Mouse (Mus musculus): Measurements from ENCODE around the gene Entpd7.

Gene Entpd7

DNA sequence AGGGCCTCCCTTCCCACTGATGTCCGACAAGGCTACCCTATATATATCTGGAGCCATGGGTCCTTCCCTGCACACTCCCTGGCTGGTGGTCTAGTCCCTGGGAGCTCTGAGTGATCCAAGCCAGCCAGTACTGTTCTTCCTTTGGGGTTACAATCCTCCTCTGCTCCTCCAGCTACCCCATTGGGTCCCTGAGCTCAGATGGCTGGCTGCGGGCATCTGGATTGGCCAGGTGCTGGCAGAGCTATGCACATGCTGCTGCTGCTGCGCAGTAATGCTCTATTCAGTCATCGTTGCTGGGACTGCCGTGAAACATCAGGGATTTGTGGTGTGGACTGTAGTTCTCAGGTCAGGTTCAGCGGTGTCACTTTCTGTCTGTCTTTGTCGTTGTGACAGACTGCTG, 35.3 kb downstream of the Entpd7 start:
- no peak for DNase-seq (ENCODE audit: low spot score)

DNA sequence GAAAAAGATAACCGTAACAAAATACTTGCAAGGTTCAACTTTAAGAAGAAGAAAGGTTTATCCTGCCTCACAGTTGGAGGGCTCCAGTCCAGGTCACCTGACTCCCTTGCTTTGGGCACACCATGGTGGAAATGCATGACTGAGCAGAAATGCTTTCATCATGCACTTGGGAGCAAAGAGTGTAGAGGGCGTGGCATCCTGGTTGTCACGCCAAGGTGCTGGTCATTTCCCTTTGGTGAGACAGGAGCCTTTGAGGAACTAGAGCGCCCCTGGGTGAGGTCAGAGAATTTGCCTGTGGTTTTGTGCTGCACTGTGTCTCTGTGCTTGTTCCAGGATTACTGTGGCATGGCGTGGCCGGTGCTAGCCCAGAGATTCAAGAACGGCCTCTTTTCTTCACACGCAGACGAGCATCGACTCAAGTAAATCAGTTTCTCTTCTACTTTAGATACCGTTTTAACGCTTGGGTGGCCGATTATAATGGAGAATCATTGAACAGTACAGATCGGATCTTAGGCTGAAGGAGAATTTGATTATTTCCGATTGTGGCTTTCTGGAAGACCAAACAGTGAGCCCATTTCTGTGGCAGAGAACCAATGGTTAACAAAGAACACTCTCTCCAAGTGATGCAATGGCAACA, 37.2 kb downstream of the Entpd7 start:
- no peak for DNase-seq (ENCODE audit: low spot score)

DNA sequence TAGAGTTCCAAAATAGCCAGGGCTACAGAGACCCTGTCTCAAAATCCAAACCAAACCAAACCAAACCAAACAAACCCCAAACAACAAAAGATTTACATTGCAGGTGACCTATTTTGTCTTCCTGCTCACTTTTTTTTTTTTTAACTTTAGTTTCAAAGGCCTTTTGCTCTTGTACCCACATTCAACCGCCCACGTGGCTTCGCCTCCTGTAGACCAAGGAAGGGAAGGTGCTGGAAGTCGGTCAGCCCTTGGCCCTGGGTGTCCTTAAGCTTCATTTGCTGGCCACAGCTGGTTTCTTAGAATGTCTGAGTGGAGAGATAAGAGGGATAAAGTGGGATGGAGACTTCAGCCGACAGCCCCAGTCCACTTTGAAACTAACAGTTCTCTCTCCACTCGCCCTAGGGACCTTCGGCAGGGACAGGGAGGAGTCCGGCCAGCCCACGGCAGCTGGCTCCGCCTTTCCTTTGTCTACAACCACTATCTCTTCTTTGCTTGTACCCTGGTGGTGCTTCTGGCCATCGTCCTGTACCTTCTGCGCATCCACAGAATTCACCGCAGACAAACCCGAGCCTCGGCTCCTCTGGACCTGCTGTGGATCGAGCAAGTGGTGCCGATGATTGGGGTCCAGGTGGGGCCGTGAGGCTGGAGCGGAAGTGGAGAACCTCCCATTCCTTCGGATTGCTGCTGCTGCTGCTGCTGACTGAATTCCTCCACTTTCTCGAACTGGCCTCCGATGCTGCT, 40.0 kb downstream of the Entpd7 start:
- DNase-seq (ENCODE audit: low spot score), result no peak

DNA sequence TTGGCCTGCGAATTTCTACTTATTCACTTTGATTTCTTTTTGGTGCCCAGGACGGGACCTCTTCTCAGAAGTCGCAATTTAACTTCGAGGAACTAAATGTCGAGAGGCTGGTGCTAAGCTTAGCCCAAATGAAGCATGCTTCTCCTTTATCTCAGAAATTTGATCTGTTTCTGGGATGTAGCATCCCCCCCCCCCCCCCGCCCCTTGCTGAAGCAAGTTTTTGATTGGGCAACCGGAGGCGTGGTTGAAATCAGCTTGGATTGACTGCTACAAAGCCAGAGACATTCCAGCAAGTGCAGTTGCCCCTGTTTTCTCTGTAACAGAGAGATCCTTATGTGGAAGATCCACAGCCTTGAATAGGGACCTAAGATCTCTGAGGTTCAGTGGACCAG, 40.6 kb downstream of the Entpd7 start:
- DNase-seq (ENCODE audit: low spot score), result no peak

DNA sequence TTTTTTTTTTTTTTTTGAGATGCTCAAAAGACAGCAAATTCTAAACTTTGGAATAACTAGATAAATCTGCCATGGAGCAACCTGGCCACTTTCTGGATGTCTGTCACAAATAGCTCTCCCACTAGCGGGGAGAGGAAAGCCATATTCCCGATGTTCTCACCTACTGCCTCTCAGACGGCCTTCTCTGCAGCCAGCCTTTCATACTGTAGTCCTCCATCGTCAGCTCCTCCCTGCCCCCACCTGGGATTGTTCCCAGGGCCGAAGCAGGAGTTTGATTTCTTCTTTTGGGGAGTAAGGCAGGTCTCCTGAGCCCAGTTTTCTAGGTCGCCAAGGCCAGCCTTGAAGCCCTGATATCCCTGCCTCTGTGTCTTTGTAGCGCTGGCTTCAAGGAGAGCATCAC, 41.7 kb downstream of the Entpd7 start:
- no peak for DNase-seq (ENCODE audit: low spot score)

DNA sequence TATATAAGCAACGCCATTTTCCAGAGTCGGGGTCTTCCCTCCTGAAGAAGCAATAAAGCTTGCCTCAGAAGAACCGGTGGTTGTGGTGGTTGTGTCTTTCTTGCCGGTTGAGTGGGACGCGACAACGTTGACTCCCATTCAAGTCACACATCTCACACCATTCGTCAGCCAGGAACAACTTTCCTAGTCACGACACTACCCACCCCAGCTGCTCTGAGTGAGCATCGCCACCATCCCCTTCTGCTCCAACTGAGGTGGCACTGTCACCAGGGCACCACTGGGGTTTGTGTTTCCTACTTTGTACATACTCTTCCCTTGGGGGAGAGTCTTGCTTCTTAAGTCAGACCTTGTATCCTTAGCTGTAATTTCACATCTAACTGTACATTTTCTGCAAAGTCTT, 48.9 kb downstream of the Entpd7 start:
- no peak for DNase-seq (ENCODE audit: low spot score)

DNA sequence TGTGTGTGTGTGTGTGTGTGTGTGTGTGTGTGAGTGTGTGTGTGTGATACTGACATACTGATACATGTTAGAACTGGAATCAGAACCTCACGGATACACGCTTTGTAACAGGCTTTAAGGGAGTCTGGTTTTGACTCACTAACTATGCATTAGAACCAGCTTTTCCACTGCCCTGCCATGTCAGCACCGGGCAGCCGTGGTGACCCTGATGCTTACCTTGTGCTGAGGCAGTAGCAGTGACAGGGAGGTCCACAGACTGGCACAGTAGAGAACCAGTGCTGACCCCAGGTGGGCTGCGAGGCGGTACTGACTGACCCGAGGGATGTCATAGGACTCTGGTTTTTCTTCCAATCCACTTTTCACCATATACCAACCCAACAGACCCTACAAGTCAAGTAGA, 53.9 kb downstream of the Entpd7 start:
- no peak for DNase-seq (ENCODE audit: low spot score)

DNA sequence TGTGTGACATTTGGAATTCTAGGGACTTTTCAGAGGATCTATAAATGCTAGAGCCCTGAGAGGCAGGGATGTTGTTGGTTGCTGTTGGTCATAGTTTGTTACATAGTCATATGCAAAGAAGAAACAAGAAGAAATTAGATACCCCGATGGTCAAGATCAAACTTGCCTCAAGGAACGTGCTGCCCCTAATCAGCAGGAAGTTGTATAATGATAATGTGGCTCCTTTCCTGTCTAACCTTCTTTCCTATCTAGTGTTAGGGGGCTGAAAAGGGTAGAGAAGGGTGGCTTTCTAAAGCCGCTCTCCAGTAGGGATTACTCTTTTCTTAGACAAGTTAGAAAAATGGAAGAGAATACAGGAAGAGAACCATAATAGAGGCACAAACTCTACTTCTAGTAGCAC, 56.3 kb downstream of the Entpd7 start:
- no peak for DNase-seq (ENCODE audit: low spot score)

DNA sequence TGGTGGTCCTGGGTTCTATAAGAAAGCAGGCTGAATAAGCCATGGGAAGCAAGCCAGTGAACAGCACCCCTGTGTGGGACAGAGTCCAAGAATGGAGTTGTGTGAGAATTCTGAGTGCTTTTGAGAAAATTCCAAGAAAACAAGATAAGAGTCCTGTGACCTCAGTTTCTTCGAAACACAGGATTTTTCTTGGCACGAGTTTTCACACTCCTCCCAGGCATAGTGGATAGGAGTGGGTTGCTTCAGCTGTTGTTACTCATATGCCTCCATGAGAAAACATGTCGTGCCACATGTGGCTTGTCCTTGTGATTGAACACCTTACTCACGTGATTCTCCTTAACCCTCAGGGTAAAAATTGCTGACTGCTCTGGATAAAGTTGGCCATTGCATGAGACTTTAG, 58.4 kb downstream of the Entpd7 start:
- no peak for DNase-seq (ENCODE audit: low spot score)

DNA sequence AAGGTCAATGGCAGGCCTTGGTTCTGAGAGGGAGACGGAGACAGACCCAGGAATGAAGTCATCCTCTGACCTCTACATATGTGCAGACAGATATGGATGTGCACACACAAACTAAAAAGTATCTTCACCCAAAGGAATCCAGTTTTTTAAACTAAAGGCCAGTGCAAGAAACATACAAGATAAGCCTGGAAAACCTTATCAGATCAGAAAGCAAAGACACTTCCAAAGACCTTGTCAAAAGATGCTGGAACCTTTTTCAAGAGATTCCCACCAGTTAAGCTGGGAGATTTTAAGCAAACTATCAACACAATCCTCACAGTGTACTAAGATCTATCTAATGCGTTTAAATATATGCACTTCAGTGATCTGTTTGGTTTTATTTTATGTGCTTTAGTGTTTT, 60.5 kb downstream of the Entpd7 start:
- DNase-seq (ENCODE audit: low spot score), result no peak

DNA sequence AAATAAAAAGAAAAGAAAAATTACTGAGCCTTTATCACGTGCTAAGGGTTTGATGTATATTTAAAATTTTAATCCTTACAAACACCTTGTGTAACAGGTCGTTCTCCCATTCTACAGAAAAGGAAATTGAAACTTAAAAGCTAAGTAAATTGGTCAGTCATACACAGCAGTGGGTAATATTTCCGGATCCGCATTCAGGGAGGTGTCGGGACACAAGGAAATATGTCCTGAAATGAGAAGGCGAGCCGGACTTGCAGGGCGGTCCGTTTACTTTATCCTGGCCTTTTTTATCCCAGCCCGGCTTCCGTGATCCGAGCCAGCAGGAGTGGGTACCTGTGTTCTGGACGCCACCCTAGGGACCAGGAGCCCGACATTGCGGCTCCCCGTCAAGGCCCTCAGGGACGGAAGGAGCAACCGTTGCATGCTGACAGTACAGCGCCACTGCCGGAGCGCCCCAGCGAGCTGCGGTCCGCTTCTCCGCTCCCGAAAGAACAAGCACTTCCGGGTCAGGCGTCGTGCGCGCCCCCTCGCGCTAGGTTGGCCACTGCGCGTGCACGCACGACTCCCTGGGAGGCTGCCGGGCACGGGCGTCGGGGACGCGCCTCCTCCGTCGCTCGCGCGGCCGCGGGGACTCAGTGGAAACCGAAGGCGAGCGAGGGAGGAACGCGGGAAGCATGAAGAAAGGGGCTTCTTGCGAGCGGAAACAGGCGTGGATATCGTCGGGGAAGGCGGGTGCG, 63.2 kb downstream of the Entpd7 start, which contains the start of the genes Cutc and Cox15:
Gene Cutc (plus strand): TSS at position 508 of the 737 bp plus-strand sequence.
Gene Cox15 (minus strand): TSS at position 512 of the 737 bp plus-strand sequence.
- DNase-seq (ENCODE audit: low spot score), result peak; percentile 98

DNA sequence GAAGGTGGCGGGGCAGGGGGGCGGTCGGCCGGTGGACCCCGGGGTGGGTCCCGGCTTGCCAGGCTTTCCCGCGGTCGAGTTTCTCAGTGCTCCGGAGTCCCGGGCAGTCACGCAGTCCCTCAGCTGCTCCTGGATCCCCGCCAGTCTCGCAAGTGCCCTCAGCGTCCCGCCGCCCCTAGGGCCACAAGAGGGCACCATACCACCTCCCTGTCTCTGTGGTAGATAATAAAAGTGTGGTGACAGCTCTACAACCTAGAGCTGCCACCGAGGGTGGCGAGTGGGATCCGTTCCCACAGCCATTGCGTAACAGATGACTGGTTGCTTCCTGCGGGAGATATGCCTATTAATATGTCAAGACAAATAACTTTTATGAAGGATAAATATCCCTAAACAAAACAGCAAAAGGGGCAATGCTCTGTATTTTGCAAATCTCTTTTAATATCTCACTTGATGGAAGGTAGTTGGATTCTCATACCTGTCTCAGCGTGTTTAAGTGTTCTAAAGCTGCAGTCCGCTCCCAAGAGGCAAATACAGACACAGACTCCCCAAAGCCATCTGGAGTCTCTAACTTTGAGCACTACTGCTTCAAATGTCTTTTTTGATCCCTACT, 63.9 kb downstream of the Entpd7 start:
- DNase-seq (ENCODE audit: low spot score), result peak; percentile 89

DNA sequence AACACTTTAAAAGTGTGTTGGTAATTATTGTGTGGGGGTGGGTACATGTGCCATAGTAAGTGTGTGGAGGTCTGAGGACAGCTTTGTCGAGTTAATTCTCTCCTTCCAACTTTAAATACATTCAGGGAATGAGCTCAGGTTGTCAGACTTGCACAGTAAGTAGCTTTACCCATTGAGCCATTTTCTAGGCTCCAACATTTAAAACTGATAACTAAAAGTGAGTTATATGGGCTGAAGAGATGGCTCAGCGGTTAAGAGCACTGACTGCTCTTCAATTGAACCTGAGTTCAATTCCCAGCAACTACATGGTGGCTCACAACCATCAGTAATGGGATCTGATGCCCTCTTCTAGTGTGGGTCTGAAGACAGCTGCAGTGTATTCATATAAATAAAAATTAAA, 64.8 kb downstream of the Entpd7 start:
- no peak for DNase-seq (ENCODE audit: low spot score)

DNA sequence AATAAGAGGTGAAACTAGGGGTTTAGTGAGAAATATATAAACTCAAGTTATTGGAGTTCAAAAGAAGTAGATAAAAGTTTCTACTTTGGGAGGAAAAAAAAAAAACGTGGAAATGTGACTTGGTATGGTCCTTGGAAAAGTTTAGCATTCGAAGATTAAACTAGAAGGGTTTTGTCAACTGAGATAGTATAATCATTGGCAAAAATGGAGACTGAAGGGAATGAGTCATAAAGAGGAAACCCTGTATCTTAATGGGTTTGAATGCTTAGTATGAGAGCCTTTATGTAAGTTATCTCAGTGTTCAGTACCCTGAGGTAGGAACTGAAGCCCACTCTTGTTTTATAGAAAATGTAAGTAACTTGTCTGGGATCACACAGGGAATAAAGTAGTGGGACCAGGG, 65.4 kb downstream of the Entpd7 start:
- DNase-seq (ENCODE audit: low spot score), result no peak

DNA sequence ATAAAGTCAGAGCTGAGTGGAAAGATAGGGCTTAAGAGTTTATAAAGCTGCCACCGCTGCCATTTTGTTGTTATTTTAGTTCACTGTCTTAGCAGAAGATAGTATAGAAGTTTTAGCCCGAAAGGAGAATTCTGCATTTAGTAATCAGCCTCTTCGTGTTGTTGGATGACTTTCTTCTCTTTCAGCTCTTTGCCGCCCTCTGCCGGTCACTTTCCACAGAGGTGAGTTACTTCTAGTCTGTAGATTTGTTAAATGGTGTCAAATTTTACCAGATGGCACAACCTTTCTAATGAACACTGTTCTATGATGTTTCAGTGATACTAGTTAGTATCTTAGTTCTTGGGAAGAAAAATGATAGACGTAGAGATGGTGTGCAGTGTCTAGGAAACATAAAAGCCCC, 71.0 kb downstream of the Entpd7 start:
- DNase-seq (ENCODE audit: low spot score), result peak; percentile 69

DNA sequence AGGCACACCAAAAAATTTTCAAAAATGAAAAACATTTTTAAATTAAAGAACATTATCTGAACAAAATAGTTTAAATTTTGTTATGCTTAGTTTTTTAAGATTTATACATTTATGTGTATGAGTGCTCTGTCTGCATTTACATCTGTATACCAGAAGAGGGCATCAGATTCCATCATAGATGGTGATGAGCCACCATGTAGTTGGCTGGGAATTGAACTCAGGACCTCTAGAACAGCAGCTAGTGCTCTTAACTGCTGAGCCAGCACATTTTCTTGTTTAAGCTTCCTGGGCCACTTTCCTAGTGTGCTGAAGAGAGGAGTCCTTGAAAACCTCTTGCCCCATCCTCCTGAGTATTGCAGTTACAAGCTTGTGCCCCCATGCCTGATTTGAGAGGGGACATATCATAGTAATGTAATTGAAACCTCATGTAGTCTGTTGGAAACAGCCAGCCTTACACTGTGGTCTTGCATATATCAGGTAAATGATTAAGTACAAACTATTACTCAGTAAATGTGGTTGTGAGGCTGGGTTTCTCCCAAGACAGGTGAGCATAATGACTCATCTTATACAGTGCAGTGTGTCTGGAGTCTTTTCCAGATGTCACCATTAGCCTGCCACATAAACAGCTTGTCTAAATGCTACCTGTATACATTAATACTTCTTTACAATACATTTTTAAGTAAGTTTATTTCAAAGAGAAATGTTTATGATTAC, 72.2 kb downstream of the Entpd7 start:
- no peak for DNase-seq (ENCODE audit: low spot score)

DNA sequence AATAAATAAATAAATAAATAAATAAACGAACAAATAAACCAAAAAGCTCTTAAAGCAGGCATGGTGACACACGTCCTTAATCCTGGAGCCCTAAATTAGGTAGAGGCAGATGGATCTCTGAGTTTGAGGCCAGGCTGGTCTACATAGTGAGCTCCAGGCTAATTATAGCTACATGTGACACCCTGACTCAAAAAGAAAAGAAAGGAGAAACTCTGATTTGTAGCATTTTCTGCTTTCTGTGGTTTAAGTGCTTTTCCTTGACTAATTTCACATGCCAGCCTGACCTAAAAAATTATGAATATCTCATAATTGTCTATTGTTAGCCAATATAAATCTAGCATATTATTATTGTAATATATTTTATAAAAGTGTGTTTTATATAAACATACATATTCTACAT, 72.9 kb downstream of the Entpd7 start:
- no peak for DNase-seq (ENCODE audit: low spot score)

DNA sequence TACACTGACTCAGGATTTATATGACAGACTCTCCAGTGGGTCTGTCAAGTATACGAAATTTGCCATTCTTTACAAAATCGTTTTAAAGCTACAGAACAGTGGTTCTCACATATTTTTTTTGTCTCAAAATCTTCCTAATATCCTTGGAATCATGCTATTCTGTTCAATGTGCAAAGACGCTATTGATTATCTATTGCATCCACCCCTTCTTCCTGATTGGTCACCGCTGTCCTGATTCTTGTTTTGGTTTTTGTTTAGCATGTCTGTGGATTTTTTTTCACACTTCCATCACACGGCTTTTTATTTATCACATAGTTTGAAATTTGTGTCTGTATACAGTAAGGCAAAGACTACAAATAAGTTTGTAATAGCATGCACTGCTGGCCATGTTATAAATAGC, 77.0 kb downstream of the Entpd7 start:
- DNase-seq (ENCODE audit: low spot score), result no peak

DNA sequence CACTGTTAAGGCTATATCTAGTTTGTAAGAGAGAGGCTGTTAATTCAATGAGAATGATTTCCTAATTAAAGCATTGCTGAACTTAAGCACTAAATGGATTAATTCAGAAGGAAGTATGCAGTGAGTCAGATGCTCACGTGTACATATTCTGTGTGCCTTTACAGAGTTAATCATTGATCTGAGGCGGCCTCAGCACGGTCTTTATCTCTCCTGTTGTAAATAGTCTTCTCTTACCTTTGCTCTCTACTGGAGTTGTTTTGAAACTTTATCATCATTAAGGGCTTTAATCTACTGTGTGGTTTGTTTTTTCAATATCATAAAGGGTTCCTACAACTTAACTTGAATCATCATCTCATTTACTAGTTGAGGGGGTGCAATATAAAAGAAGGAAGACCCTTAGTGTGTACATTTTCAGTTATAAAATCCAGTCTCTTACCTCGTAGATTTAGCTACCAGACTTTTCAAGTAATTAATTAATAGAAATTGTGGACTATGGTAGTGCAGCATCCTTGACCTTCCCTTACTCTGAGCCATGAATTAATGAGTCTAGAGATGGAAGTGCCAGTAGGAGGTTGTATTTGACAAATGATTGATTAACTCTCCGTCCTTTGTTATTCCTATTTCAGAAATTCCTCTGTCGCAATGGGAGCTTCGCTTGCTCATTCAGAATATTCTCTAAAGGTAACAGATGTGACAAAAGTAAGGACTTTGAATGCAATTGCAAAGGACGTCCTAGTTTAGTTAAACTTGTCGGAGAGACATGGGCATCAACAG, 78.3 kb downstream of the Entpd7 start:
- DNase-seq (ENCODE audit: low spot score), result no peak

DNA sequence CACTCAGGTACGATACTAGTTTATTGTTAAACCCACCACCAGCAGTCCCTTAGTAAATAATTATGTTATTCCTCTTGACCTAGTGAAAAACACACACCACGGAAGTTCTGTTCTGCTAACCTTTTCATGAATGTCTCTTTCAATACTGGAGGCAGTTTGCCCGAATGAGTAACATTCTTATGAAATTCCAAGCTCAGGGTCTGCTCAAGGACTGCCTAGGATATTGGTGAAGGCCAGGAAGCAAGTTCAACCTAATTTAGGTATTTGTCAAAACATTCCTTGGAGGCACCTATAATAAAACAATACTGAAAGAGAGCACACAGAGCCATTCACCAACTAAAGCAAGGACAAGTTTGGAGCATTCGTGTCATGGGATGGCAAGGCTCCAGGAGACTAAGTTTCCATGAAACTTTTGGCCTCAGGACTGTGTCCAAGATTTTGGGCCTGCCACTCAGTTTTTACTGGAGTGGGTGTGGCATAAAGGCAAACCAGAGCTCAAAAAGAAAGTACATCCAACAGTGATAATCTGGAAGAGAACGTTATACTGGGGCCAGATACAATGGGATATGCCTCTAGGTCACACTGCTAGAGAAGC, 80.0 kb downstream of the Entpd7 start:
- no peak for DNase-seq (ENCODE audit: low spot score)

DNA sequence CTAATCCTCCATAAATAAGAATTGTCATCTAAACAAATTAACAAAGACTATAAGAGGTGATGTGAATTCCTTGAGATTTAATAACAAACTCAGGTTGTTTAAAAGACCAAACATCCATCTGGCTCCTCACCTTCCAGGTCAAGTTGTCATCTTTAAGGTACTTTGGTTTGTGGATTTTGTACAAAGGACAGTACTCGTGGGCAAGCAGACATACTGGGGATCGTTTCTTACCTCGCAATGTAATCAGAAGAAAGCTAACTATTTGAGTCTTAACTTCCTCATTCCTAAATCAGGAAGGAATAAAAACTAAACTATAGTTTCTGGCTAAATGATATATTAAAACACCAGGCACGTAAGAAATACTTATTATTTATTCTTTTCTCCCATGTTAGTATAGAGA, 81.1 kb downstream of the Entpd7 start:
- no peak for DNase-seq (ENCODE audit: low spot score)
